Mouse (Mus musculus) c-Kit-positive CD71-positive TER-119-positive erythroid progenitor cells, embryonic 14.5 days (primary cell): ENCODE measurements at regions not wholly inside any gene's neighbourhood (a gene's known extent, or its start where the extent isn't known, plus 50 kb on each side); places are given as distances from the start of the nearest gene placed in this dataset.

ENCODE experiments used
- DNase-seq: peaks from one replicate; pipeline ENCODE4 v3.0.0-alpha.2; 2013; ENCODE audit warnings: low spot score

GRCm38 (mm10) chr3:14381421-14381992 is 99.0 kb upstream of the Slc7a12 start:
- peak; percentile 19 for DNase-seq

- no peak for DNase-seq
These were observed 89.8 kb upstream of the Slc7a12 start for GRCm38 (mm10) chr3:14390656-14391055.

- DNase-seq = no peak
These were observed 81.8 kb upstream of the Slc7a12 start for GRCm38 (mm10) chr3:14398676-14399075.

- DNase-seq = no peak
These were observed 71.9 kb upstream of the Slc7a12 start for GRCm38 (mm10) chr3:14408435-14409125.
